Mouse (Mus musculus) layer of hippocampus, adult 9-10 months (tissue): ENCODE results near the gene Ubr2.

Source experiments
- DNase-seq: peaks from one replicate; pipeline ENCODE4 v3.0.0; 2022; ENCODE audit warnings: low spot score

The Ubr2 gene

GRCm38 (mm10) chr17:46926941-46927340 is 83.4 kb downstream of the Ubr2 start:
- no peak for DNase-seq

- no peak for DNase-seq
These were observed 84.2 kb downstream of the Ubr2 start for GRCm38 (mm10) chr17:46926192-46926591.

GRCm38 (mm10) chr17:46920855-46921254 is 89.5 kb downstream of the Ubr2 start:
- no peak for DNase-seq

- no peak for DNase-seq
These were observed 91.4 kb downstream of the Ubr2 start for GRCm38 (mm10) chr17:46918951-46919350.

GRCm38 (mm10) chr17:46915129-46915528 is 95.2 kb downstream of the Ubr2 start:
- no peak for DNase-seq

- no peak for DNase-seq
These were observed 98.0 kb downstream of the Ubr2 start for GRCm38 (mm10) chr17:46912331-46912730.

GRCm38 (mm10) chr17:46910186-46910585 is 100.2 kb downstream of the Ubr2 start, which contains the start of gene Prph2:
TSS of gene Prph2 (plus strand) at chr17:46910459.
- no peak for DNase-seq

GRCm38 (mm10) chr17:46903876-46904490 is 106.4 kb downstream of the Ubr2 start:
- no peak for DNase-seq

GRCm38 (mm10) chr17:46900941-46901340 is 109.4 kb downstream of the Ubr2 start:
- no peak for DNase-seq

- no peak for DNase-seq
These were observed 113.0 kb downstream of the Ubr2 start for GRCm38 (mm10) chr17:46897221-46897950.

GRCm38 (mm10) chr17:46895426-46895825 is 114.9 kb downstream of the Ubr2 start:
- no peak for DNase-seq

GRCm38 (mm10) chr17:46890843-46891594 is 119.3 kb downstream of the Ubr2 start:
- DNase-seq: no peak

GRCm38 (mm10) chr17:46890116-46890815 is 120.1 kb downstream of the Ubr2 start, which contains the start of gene Tbcc:
TSS of gene Tbcc (plus strand) at chr17:46890684.
- DNase-seq: peak; percentile 92

- DNase-seq: no peak
These were observed 120.8 kb downstream of the Ubr2 start for GRCm38 (mm10) chr17:46889450-46890084.

- no peak for DNase-seq
These were observed 121.7 kb downstream of the Ubr2 start for GRCm38 (mm10) chr17:46888511-46889212.

GRCm38 (mm10) chr17:46885910-46886643 is 124.3 kb downstream of the Ubr2 start:
- DNase-seq: no peak

GRCm38 (mm10) chr17:46885218-46885909 is 125.0 kb downstream of the Ubr2 start:
- no peak for DNase-seq

- DNase-seq: no peak
These were observed 125.6 kb downstream of the Ubr2 start for GRCm38 (mm10) chr17:46884766-46885165.

- no peak for DNase-seq
These were observed 127.2 kb downstream of the Ubr2 start for GRCm38 (mm10) chr17:46883107-46883506.

GRCm38 (mm10) chr17:46881728-46882127 is 128.6 kb downstream of the Ubr2 start:
- no peak for DNase-seq
